Mouse (Mus musculus): ENCODE measurements at regions not wholly inside any gene's neighbourhood (a gene's known extent, or its start where the extent isn't known, plus 50 kb on each side); places are given as distances from the start of the nearest gene placed in this dataset.
A peak's percentile ranks its signal among the peaks of the same experiment; 100 is the strongest.

DNA sequence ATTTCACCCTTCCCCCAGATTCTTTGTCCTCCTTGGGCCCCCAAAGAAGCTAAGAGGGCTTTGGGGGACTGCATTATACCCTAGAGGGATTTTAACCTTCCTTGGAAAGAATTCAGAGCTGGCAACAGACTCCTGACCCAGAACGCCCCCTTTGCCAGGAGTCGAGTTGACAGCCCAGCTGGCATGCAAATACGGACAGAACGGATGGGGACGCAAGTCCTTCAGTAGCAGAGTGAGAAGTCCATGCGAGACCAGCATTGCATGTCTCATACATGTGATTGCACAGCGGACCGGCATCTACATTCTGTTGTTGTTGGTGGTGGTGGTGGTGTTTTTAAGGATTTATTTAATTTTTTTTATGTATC is 92.1 kb upstream of the Gpr12 start:
- 68% methylated on average over 8 of the region's 8 CpGs for WGBS
- H3K27ac ChIP-seq (ENCODE audit: insufficient read depth, low read depth, low read length), result no peak overlapping the region
- TF ChIP-seq CTCF (IDR thresholded peaks at IDR 0.05; ENCODE audit: extremely low read depth, insufficient read length, insufficient replicate concordance, low read depth, low read length) (no peak), POLR2A (IDR thresholded peaks at IDR 0.05; ENCODE audit: low read depth, low read length) (no peak)
- H3K4me3 ChIP-seq (ENCODE audit: low read depth, low read length), result no peak overlapping the region
- no peaks in the 10 kb centered on the region for H3K36me3 ChIP-seq (ENCODE audit: control insufficient read depth, insufficient read depth, low read length)
- H3K4me1 ChIP-seq (ENCODE audit: control insufficient read depth, insufficient read depth, insufficient read length, low read length), result peaks cover 43% of the 10 kb centered on the region
- H3K27me3 ChIP-seq (ENCODE audit: control insufficient read depth, insufficient read depth, low read length), result no peaks in the 10 kb centered on the region

DNA sequence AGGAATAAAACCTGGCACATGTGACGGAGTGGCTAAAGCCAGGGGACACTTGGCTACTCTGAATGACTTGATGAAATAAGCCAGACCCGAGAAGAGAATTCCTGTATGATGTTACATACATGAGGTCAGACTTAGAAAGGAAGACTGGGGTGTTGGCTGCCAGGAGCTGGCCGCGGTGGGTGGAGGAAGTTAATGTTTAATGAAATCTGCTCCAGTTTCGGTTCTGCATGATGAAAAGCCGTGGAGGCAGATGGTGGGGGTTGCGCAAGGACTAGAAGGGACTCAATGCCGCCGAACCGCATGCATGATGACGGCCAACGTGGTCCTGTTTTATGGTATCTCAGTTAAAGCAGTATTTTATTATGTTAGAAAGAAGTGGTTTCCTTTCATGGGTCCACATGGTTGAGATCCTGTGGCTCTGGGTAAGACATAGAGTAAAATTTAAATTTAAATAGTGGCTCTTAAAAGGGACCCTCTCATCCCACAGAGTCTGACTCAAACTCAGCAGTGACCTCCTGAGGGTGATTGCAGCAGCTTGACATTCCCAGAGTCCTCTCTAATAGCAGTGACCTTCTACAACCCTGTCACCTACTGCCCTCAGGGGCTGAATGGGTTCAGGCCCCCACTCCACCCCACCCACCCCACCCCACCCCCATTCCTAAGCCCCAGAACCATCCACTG is 91.6 kb upstream of the Gpr12 start:
- Histone ChIP-seq H3K27ac (ENCODE audit: insufficient read depth, low read depth, low read length) (peak overlapping the region; percentile 73), H3K4me3 (ENCODE audit: low read depth, low read length) (no peak overlapping the region), H3K4me1 (ENCODE audit: control insufficient read depth, insufficient read depth, insufficient read length, low read length) (peaks cover 38% of the 10 kb centered on the region), H3K36me3 (ENCODE audit: control insufficient read depth, insufficient read depth, low read length) (no peaks in the 10 kb centered on the region), H3K27me3 (ENCODE audit: control insufficient read depth, insufficient read depth, low read length) (no peaks in the 10 kb centered on the region)
- 6% methylated on average over 12 of the region's 12 CpGs for WGBS
- no peak for TF ChIP-seq POLR2A (IDR thresholded peaks at IDR 0.05; ENCODE audit: low read depth, low read length)
- TF ChIP-seq CTCF (IDR thresholded peaks at IDR 0.05; ENCODE audit: extremely low read depth, insufficient read length, insufficient replicate concordance, low read depth, low read length), result no peak

DNA sequence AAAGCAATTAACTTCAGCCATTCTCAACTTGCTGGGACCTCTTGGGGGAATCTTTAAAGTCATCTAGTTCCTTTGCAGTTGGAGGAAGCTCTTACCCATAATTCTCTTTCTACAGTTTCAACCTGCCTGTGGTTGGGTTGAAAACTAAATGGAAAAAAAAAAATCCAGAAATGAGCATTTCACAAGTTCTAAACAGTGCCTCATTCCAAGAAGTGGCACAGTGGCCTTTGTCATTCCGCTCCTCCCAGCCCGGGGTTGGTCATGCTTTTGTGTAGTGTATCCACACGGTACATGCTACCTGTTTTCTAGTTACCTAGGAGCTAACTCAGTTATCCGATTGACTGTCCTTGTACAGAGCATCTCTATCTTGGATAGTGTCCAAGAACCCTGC is 90.8 kb upstream of the Gpr12 start:
- 32% methylated on average over 4 of the region's 4 CpGs for WGBS
- Histone ChIP-seq H3K27ac (ENCODE audit: insufficient read depth, low read depth, low read length) (peak overlapping the region; percentile 64), H3K27me3 (ENCODE audit: control insufficient read depth, insufficient read depth, low read length) (no peaks in the 10 kb centered on the region), H3K36me3 (ENCODE audit: control insufficient read depth, insufficient read depth, low read length) (no peaks in the 10 kb centered on the region), H3K4me1 (ENCODE audit: control insufficient read depth, insufficient read depth, insufficient read length, low read length) (peaks cover 32% of the 10 kb centered on the region), H3K4me3 (ENCODE audit: low read depth, low read length) (no peak overlapping the region)
- no peak for TF ChIP-seq POLR2A (IDR thresholded peaks at IDR 0.05; ENCODE audit: low read depth, low read length)
- no peak for TF ChIP-seq CTCF (IDR thresholded peaks at IDR 0.05; ENCODE audit: extremely low read depth, insufficient read length, insufficient replicate concordance, low read depth, low read length)

DNA sequence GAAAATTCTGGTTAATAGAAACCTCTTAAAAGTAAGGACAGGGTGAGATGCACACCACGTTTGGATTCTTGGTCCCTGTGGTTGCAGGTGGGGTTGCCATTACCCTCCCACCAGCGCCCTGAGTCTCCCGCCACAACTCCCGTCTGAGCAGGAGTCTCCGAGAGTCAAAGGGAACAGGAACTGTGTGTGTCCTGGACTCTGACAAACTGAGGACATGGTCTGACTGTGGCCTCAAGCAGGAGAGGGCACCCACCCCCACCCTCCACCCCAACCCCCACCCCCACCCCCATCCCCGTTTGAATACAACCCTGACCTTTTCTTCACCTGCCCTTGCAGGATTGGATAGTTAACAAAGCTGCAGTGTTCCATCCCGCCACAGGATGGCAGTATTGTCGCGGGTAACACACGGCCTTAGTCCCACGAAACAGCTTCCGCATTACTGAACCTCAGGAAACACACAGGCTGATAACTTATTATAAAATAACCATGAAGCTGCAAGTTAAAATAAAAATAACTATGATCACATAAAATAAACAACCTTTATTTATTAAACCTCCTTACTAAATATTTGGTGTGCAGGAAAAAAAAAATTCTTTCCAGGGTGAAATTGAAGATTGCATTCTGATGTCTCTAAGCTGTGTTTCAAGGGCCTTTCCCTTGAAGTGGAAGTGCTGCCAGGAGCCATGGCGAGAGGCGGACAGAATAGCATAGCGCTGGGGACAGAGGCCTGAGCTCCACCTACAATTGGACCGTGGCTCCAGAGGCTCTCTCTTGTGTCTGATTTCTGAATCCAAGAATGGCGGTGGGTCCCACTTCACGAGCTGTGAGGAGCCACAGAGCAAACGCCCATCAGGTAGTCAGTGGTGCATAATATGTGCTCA is 90.2 kb upstream of the Gpr12 start:
- Histone ChIP-seq H3K4me1 (ENCODE audit: control insufficient read depth, insufficient read depth, insufficient read length, low read length) (peaks cover 29% of the 10 kb centered on the region), H3K4me3 (ENCODE audit: low read depth, low read length) (no peak overlapping the region), H3K27ac (ENCODE audit: insufficient read depth, low read depth, low read length) (peak overlapping the region; percentile 64), H3K36me3 (ENCODE audit: control insufficient read depth, insufficient read depth, low read length) (no peaks in the 10 kb centered on the region), H3K27me3 (ENCODE audit: control insufficient read depth, insufficient read depth, low read length) (no peaks in the 10 kb centered on the region)
- 16% methylated on average over 19 of the region's 19 CpGs for WGBS
- TF ChIP-seq CTCF (IDR thresholded peaks at IDR 0.05; ENCODE audit: extremely low read depth, insufficient read length, insufficient replicate concordance, low read depth, low read length) (peak; percentile 94), POLR2A (IDR thresholded peaks at IDR 0.05; ENCODE audit: low read depth, low read length) (no peak)

DNA sequence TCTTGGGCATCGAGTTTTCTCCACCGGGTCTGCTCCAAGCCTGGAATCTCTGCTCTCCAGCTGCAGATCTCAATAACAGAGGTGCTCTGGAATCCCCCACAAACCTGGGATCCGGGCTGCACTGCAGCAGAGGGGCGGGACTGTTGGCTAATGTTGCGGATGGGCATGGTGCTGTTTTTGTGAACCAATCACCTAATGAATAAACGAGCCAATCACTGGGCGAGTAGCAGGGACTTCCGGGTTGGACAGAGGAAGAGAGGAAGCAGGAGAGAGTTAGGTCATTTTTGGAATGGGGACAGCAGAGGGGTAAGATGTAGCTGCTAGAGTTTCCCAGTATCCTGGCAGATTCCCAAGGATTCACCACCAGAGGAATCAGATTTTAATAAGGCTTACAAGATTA is 76.7 kb upstream of the Gpr12 start:
- TF ChIP-seq POLR2A (IDR thresholded peaks at IDR 0.05; ENCODE audit: low read depth, low read length) (no peak), CTCF (IDR thresholded peaks at IDR 0.05; ENCODE audit: extremely low read depth, insufficient read length, insufficient replicate concordance, low read depth, low read length) (no peak)
- no peak overlapping the region for H3K4me3 ChIP-seq (ENCODE audit: low read depth, low read length)
- no peaks in the 10 kb centered on the region for H3K36me3 ChIP-seq (ENCODE audit: control insufficient read depth, insufficient read depth, low read length)
- no peaks in the 10 kb centered on the region for H3K4me1 ChIP-seq (ENCODE audit: control insufficient read depth, insufficient read depth, insufficient read length, low read length)
- no peak overlapping the region for H3K27ac ChIP-seq (ENCODE audit: insufficient read depth, low read depth, low read length)
- WGBS, result 69% methylated on average over 8 of the region's 8 CpGs
- H3K27me3 ChIP-seq (ENCODE audit: control insufficient read depth, insufficient read depth, low read length), result no peaks in the 10 kb centered on the region

DNA sequence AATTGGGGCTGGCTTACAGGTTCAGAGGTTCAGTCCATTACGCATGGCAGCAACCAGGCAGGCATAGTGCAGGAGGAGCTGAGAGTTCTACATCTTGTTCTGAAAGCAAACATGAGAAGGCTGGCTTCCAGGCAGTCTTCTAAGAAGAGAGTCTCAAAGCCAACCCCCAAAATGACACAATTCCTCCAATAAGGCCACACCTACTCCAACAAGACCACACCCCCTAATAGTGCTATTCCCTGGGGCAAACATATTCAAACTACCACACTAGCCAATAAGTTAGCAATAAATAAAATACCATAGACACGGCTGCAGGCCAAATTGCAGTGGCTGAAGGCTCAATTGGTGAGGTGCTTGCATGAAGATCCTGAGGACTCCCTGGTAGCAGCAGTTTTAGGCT is 72.2 kb upstream of the Gpr12 start:
- TF ChIP-seq POLR2A (IDR thresholded peaks at IDR 0.05; ENCODE audit: low read depth, low read length), result no peak
- TF ChIP-seq CTCF (IDR thresholded peaks at IDR 0.05; ENCODE audit: extremely low read depth, insufficient read length, insufficient replicate concordance, low read depth, low read length), result no peak
- WGBS, result 62% methylated on average over 2 of the region's 2 CpGs
- no peak overlapping the region for H3K27ac ChIP-seq (ENCODE audit: insufficient read depth, low read depth, low read length)

DNA sequence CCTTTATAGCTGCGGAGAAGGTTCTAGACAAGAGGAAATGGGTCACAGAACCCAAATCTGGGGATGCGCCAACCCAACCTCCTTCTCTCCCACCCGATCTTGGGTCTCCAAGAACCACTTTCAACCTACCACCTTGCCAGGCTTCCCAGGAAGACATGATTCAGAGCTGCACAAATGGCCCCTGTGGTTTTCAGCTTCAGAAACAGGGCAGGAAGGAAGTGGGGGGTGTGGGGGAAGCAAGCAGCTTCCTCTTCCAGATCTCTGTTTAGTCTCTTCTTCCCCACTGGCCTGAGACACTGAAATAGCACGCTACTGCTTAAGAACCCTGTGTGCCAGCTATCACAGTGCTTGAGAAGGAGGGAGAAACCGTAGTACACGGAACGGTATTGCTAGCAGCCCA is 70.4 kb upstream of the Gpr12 start:
- 64% methylated on average over 7 of the region's 7 CpGs for WGBS
- Histone ChIP-seq H3K27me3 (ENCODE audit: control insufficient read depth, insufficient read depth, low read length) (no peaks in the 10 kb centered on the region), H3K27ac (ENCODE audit: insufficient read depth, low read depth, low read length) (peak overlapping the region; percentile 15; the same call in 1 of the 2 replicates), H3K4me3 (ENCODE audit: low read depth, low read length) (peak overlapping the region; percentile 39), H3K4me1 (ENCODE audit: control insufficient read depth, insufficient read depth, insufficient read length, low read length) (no peaks in the 10 kb centered on the region), H3K36me3 (ENCODE audit: control insufficient read depth, insufficient read depth, low read length) (no peaks in the 10 kb centered on the region)
- TF ChIP-seq POLR2A (IDR thresholded peaks at IDR 0.05; ENCODE audit: low read depth, low read length) (no peak), CTCF (IDR thresholded peaks at IDR 0.05; ENCODE audit: extremely low read depth, insufficient read length, insufficient replicate concordance, low read depth, low read length) (no peak)

More for the DNA sequence above, 72.2 kb upstream of the Gpr12 start:
- no peak overlapping the region for H3K4me3 ChIP-seq (ENCODE audit: low read depth, low read length)
- no peaks in the 10 kb centered on the region for H3K27me3 ChIP-seq (ENCODE audit: control insufficient read depth, insufficient read depth, low read length)
- H3K4me1 ChIP-seq (ENCODE audit: control insufficient read depth, insufficient read depth, insufficient read length, low read length), result no peaks in the 10 kb centered on the region
- no peaks in the 10 kb centered on the region for H3K36me3 ChIP-seq (ENCODE audit: control insufficient read depth, insufficient read depth, low read length)

All from small intestine, adult 2 months (tissue).